Mouse (Mus musculus) midbrain, embryonic 14.5 days (tissue): ENCODE measurements around the gene Rag1. TPM values are rescaled to one million over a fixed set of nuclear protein-coding genes. Genes with fewer than 3 reads are reported as not detected.

Experiments
- ATAC-seq: fragments of 200-750 bp; cut with Nextera tagmentation; 2 replicates; pipeline ENCODE4 v1.8.0; 2017; ENCODE audit warnings: moderate number of reproducible peaks, moderate library complexity; ENCODE audit not compliant: low FRiP score, low TSS enrichment
- DNase-seq: peaks from one replicate; pipeline ENCODE4 v3.0.0-alpha.2; 2015
- H3K27ac ChIP-seq: fragments of 300-500 bp; sonication (generic); replicated peaks from 2 replicates; pipeline ENCODE4 v1.5.1; 2014; ENCODE audit warnings: mild to moderate bottlenecking, low read depth, low read length, moderate library complexity
- H3K27me3 ChIP-seq: fragments of 300-500 bp; sonication (generic); 2 replicates; pipeline ENCODE4 v1.6.1; 2014; ENCODE audit warnings: low read length, control low read depth, mixed read lengths; ENCODE audit not compliant: control insufficient read depth, insufficient read depth
- H3K36me3 ChIP-seq: fragments of 300-500 bp; sonication (generic); 2 replicates; pipeline ENCODE4 v1.6.1; 2014; ENCODE audit warnings: low read length, control low read depth; ENCODE audit not compliant: control insufficient read depth, insufficient read depth
- H3K4me1 ChIP-seq: fragments of 300-500 bp; sonication (generic); 2 replicates; pipeline ENCODE4 v1.6.1; 2014; ENCODE audit warnings: mild to moderate bottlenecking, antibody characterized with exemption, low read length, control low read depth; ENCODE audit not compliant: control insufficient read depth, insufficient read depth
- H3K4me2 ChIP-seq: fragments of 300-500 bp; sonication (generic); 2 replicates; pipeline ENCODE4 v1.6.1; 2014; ENCODE audit warnings: mild to moderate bottlenecking, low read length, moderate library complexity
- H3K4me3 ChIP-seq: fragments of 300-500 bp; sonication (generic); replicated peaks from 2 replicates; pipeline ENCODE4 v1.5.1; 2014; ENCODE audit warnings: low read depth, low read length
- H3K9ac ChIP-seq: fragments of 300-500 bp; sonication (generic); replicated peaks from 2 replicates; pipeline ENCODE4 v1.6.1; 2014; ENCODE audit warnings: mild to moderate bottlenecking, low read length, moderate library complexity
- H3K9me3 ChIP-seq: fragments of 300-500 bp; sonication (generic); 2 replicates; pipeline ENCODE4 v1.6.1; 2016; ENCODE audit warnings: low read length, control low read depth, mixed read lengths; ENCODE audit not compliant: control insufficient read depth
- WGBS: fragments of 180-500 bp; shearing (Covaris S2); extraction: QIAGEN DNeasy Blood & Tissue Kit; methylation state at CpG from one replicate; pipeline ENCODE4 v1.1.7; 2014; 5-methylcytosine and 5-hydroxymethylcytosine counted together
- polyA plus RNA-seq: library from polyadenylated mRNA; unstranded; fragments of >200 nt; fragmentation: Nextera tagmentation; extraction: Ambion mirVana; gene quantifications from 2 replicates; pipeline ENCODE4 v1.2.1, GENCODE M21; 2014

The Rag1 gene
- polyA plus RNA-seq, 1 experiment from 2014 or later = 0.20 TPM

DNA sequence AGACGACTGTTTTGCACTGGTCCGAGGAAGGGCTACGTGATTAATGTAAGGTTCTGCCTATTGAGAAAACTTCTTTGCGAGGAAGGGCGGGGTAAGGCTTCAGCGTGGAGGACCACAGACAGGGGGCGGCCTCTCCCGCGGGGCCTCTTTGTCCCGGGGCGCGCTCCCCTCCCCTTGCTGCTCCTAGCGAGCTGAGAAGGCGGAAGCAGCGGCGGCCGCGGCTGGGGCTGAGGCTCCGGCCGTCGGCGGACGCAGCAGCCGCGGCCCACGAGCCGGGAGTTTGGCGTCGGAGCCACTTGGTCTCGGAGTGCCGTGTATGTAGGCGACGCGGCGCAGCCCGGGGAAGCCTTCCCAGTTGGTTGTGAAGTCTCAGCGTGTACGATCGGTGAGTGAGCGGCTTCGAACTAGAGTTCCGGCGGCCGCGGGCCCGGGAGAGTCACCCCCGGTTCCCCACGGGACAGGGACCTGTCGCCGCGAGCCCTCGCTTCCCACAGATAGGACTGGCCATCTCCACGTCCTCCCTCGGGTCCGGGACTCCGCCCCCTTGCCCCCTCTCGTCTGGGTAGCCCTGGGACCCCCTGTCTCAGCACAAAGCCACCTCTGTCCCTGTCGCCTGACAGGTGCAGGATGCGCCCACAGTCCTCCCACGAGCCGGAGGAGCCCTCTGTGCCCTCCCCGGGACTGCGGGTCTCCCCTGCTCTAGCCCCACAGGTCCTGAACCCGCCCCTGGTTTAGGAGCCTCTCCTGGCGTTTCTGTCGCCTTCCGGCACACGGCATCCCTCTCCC lies 29.1 kb upstream of the Rag1 start, which contains the start of gene Traf6:
Gene Traf6, plus strand, starts transcription at position 194 of the 786 bp plus-strand sequence.
- Histone ChIP-seq H3K4me3 (peak within 1 kb of the TSS; percentile 92), H3K9ac (peak within 1 kb of the TSS; percentile 91), H3K36me3 (no peaks in the 10 kb centered on the region), H3K4me1 (peaks cover 10% of the 10 kb centered on the region), H3K27me3 (no peaks in the 10 kb centered on the region), H3K27ac (peak within 1 kb of the TSS; percentile 74), H3K4me2 (peak within 1 kb of the TSS; percentile 77), H3K9me3 (no peaks in the 10 kb centered on the region)
- ATAC-seq (peak; percentile 94), DNase-seq (peak; percentile 91)
- 1% methylated on average over 68 of the region's 68 CpGs for WGBS

GRCm38 (mm10) chr2:101673547-101673946 lies 24.2 kb upstream of the Rag1 start:
- Histone ChIP-seq H3K4me1 (no peaks in the 10 kb centered on the region), H3K36me3 (no peaks in the 10 kb centered on the region), H3K9me3 (no peaks in the 10 kb centered on the region), H3K9ac (no peak overlapping the region), H3K27me3 (no peaks in the 10 kb centered on the region), H3K27ac (no peak overlapping the region), H3K4me2 (no peak overlapping the region), H3K4me3 (no peak overlapping the region)
- ATAC-seq (no peak), DNase-seq (no peak)
- 83% methylated on average over 3 of the region's 3 CpGs for WGBS

DNA sequence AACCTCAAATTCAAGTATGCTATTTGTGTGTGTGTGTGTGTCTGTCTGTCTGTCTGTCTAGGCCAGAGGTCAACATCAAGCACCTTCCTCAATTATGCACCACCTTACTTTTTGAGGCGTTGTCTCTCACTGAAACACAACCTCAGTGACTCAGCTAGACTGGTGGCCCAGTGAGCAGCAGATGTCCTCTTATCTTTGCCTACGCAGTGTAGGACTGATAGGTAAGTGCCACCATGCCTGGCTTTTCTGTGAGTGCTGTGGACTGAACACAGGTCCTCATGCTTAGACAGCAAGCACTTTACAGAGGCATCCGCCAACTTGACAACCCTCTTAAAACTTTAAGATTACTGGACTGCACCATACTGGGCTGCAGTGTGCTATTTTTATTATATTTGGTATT lies 19.4 kb upstream of the Rag1 start:
- H3K9ac ChIP-seq = no peak overlapping the region
- no peaks in the 10 kb centered on the region for H3K4me1 ChIP-seq
- H3K4me2 ChIP-seq = no peak overlapping the region
- ATAC-seq (no peak), DNase-seq (no peak)
- H3K4me3 ChIP-seq = no peak overlapping the region
- H3K27me3 ChIP-seq = no peaks in the 10 kb centered on the region
- H3K36me3 ChIP-seq = no peaks in the 10 kb centered on the region
- H3K27ac ChIP-seq = no peak overlapping the region
- WGBS = 100% methylated on average over 3 of the region's 3 CpGs
- H3K9me3 ChIP-seq = no peaks in the 10 kb centered on the region

DNA sequence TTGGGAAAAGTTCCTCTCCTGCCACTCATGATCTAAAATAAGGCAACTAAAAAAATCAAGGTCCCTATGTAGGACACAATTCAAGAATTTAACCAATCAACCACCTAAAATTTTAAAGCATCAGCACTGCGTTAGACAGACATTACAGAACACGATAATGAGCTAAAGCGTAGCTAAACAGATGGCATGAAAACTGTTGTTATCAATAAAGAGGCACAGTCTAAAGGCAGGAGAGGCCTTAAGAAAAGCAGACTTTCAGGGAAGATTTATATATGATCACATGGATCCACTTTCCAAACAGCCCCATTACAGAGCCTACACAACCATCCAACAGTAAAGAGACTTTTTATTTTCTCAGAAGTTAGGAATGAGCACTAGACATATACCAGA lies 16.4 kb upstream of the Rag1 start:
- H3K27ac ChIP-seq = 0 out of 2 replicates have a peak overlapping the region, but pooled peaks have one; percentile 37
- no peak overlapping the region for H3K9ac ChIP-seq
- ATAC-seq = peak; percentile 34; the same call in 1 of the 2 replicates

GRCm38 (mm10) chr2:101665058-101665702 lies 15.9 kb upstream of the Rag1 start:
- H3K4me1 ChIP-seq = no peaks in the 10 kb centered on the region
- no peak overlapping the region for H3K4me3 ChIP-seq
- H3K9me3 ChIP-seq = no peaks in the 10 kb centered on the region
- no peaks in the 10 kb centered on the region for H3K36me3 ChIP-seq
- DNase-seq = peak; percentile 89
- H3K27ac ChIP-seq = 0 out of 2 replicates have a peak overlapping the region, but pooled peaks have one; percentile 37
- no peak overlapping the region for H3K4me2 ChIP-seq
- 21% methylated on average over 9 of the region's 9 CpGs for WGBS
- H3K27me3 ChIP-seq = no peaks in the 10 kb centered on the region
- H3K9ac ChIP-seq = no peak overlapping the region
- peak; percentile 80 for ATAC-seq

More for the DNA sequence above, 16.4 kb upstream of the Rag1 start:
- Histone ChIP-seq H3K9me3 (no peaks in the 10 kb centered on the region), H3K4me1 (no peaks in the 10 kb centered on the region), H3K27me3 (no peaks in the 10 kb centered on the region), H3K4me2 (no peak overlapping the region), H3K4me3 (no peak overlapping the region), H3K36me3 (no peaks in the 10 kb centered on the region)
- WGBS = 87% methylated on average over 3 of the region's 3 CpGs
- DNase-seq = no peak

GRCm38 (mm10) chr2:101660536-101660935 lies 11.2 kb upstream of the Rag1 start:
- WGBS = 79% methylated on average over 2 of the region's 2 CpGs
- no peaks in the 10 kb centered on the region for H3K27me3 ChIP-seq
- ATAC-seq (no peak), DNase-seq (no peak)
- H3K36me3 ChIP-seq = no peaks in the 10 kb centered on the region
- H3K9ac ChIP-seq = no peak overlapping the region
- H3K9me3 ChIP-seq = no peaks in the 10 kb centered on the region
- H3K27ac ChIP-seq = no peak overlapping the region
- no peak overlapping the region for H3K4me3 ChIP-seq
- no peak overlapping the region for H3K4me2 ChIP-seq
- no peaks in the 10 kb centered on the region for H3K4me1 ChIP-seq

- peak overlapping the region; percentile 27 for H3K4me3 ChIP-seq
- WGBS = 17% methylated on average over 14 of the region's 14 CpGs
- H3K4me1 ChIP-seq = no peaks in the 10 kb centered on the region
- H3K9ac ChIP-seq = no peak overlapping the region; the same call in 1 of the 2 replicates
- H3K27me3 ChIP-seq = no peaks in the 10 kb centered on the region; the same call in 1 of the 2 replicates
- peak; percentile 60 for ATAC-seq
- peak; percentile 95 for DNase-seq
- no peaks in the 10 kb centered on the region for H3K9me3 ChIP-seq
- H3K36me3 ChIP-seq = no peaks in the 10 kb centered on the region
- H3K27ac ChIP-seq = no peak overlapping the region
- H3K4me2 ChIP-seq = peak overlapping the region; percentile 63
These were observed 3.8 kb upstream of the Rag1 start for GRCm38 (mm10) chr2:101652921-101653597.

- peak; percentile 46; the same call in 1 of the 2 replicates for ATAC-seq
- DNase-seq = no peak
- Histone ChIP-seq H3K27ac (no peak overlapping the region), H3K9me3 (no peaks in the 10 kb centered on the region), H3K4me1 (no peaks in the 10 kb centered on the region), H3K36me3 (no peaks in the 10 kb centered on the region), H3K9ac (no peak overlapping the region; the same call in 1 of the 2 replicates), H3K4me2 (peak overlapping the region; percentile 63), H3K27me3 (no peaks in the 10 kb centered on the region; the same call in 1 of the 2 replicates), H3K4me3 (peak overlapping the region; percentile 27)
- 31% methylated on average over 14 of the region's 14 CpGs for WGBS
These were observed 3.1 kb upstream of the Rag1 start for GRCm38 (mm10) chr2:101652204-101652920.
